Mouse (Mus musculus) CD4-positive naive resting alpha-beta T cell, adult 57 days (primary cell): ENCODE data around the gene Ube2d1. TPM values are rescaled to one million over a fixed set of nuclear protein-coding genes. Genes with fewer than 3 reads are reported as not detected.

Source experiments
- total RNA-seq: library from RNA; stranded (reverse); gene quantifications from one replicate; pipeline ENCODE4 v1.2.4, GENCODE M21; 2023

Gene Ube2d1
- total RNA-seq = 40.2 TPM

DNA sequence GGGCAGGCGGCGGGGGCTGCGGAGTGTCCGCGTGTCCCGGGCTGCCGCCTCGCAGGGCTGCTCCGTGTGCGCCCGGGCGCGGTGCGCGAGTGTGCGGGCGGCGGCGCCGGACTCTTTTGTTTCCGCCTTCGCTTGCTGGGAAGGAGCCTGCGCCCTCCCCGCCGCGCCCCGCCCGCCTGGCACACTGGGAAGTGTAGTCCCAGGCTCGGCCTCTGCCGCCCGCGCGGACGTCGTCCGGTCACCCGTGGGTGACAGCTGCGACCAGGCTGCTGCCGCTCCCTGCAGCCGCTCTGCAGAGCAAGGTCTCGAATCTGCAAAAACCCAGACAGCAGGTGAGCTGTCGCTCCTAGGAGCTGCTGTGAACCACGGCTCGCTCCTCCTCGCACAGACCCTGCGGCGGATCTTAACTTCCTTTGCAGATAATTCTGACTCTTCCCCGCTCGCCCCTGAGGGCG is at the start of gene Ube2d1:
TSS of gene Ube2d1 (minus strand) at position 137 of the 455 bp plus-strand sequence.

DNA sequence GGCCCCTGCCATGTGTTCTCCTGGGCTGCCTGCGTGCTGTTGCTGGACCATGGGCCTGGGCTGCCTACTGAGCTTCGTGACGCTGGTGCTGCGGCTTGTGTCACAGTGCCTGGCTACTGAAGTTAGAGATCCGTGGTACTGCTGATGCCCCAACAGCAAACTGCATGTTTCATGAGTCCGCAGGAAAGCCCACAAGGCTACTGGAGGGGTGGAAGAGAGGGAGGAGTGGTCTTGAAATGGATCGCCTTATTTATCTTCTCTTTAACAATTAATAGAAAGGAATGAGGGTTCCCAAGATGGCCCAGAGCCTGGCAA is 46.9 kb downstream of the Ube2d1 start, which contains the start of gene Tfam:
TSS of gene Tfam (minus strand) at position 41 of the 315 bp plus-strand sequence.

Other genes with a start within 250 kb of the Ube2d1 start
- 0.33 TPM for gene Bicc1, start 125.6 kb downstream of the Ube2d1 start, total RNA-seq
- gene Tfam, start 47.0 kb downstream of the Ube2d1 start, total RNA-seq = 55.5 TPM
- 8.1 TPM for gene Cisd1, start 59.7 kb upstream of the Ube2d1 start, total RNA-seq
- gene Ipmk, start 62.5 kb upstream of the Ube2d1 start, total RNA-seq = 28.4 TPM